Mouse (Mus musculus) fat pad, adult 2 months (tissue): ENCODE measurements around the gene Kcnj2.
A peak's percentile ranks its signal among the peaks of the same experiment; 100 is the strongest.

Experiments used
- DNase-seq: peaks from one replicate; pipeline ENCODE4 v3.0.0-alpha.2; 2011; ENCODE audit warnings: low read depth, low spot score; ENCODE audit errors: extremely low read depth

Kcnj2 gene

DNA sequence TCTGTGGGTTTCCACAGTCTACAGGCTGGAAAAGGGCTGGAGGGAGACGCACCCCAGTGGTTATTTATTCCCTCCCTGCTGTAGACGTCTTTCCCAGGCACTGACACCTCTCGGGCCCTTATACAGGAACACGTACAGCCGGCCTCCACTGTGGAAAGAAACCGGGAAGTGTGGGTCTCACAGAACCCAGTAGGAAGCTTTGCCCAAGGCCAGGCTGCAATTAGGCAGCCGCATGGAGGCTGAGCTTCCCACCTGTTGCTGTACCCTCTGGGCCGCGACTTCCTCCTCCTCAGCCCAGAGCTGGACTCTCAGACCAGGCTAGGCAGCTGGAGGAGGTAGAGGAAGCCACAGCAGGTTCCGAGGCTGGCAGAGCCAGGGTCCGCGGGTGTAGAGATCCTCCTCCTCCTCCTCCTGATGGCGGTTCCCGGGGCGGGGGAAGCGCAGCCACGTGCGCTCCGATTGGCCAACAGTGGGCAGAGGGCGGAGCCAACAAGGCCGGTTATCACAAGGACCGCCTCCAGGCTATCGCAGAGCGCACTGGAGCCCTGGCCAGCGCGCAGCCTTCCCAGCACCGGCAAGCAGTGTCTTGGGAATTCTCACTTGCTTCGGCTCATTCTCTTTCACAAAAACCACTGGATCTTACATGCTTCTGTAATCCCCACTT, at the start of gene Kcnj2:
TSS of gene Kcnj2 (plus strand) at position 530 of the 664 bp plus-strand sequence.
- DNase-seq: no peak

DNA sequence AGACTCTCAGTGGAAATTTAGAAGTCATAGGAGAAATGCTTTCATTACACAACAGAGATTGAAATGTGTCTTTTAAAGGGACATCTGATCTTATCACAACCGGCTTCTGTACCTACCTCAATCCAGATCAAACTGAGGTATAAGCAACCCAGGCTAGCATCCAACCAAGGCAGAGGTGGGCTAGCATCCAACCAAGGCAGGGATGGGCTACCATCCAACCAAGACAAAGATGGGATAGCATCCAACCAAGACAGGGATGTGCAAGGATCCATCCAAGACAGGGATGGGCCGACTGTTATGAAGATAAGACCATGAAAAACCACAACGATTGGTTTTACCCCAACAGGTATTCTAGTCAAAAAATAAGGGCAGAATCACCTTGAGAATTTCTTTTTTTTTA, 49.8 kb upstream of the Kcnj2 start:
- no peak for DNase-seq

DNA sequence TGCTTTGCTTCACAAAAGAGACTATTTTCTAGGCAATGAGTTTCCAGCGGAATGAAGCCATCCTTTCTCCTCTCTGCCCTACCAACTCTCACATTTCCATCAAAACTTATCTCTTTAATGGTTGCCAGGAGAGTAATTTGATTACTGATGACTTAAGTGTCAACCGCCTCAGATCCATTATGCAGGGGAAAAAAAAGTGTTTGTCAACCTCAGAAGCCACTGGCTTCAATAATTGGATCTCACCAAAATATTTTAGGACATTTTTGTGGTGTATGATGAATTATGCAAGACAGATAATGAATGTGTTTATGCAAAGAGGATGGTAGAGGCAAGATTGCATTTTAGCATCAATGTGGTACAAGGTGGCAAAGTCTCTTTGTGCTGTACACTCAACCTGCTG, 45.8 kb upstream of the Kcnj2 start:
- DNase-seq: no peak

DNA sequence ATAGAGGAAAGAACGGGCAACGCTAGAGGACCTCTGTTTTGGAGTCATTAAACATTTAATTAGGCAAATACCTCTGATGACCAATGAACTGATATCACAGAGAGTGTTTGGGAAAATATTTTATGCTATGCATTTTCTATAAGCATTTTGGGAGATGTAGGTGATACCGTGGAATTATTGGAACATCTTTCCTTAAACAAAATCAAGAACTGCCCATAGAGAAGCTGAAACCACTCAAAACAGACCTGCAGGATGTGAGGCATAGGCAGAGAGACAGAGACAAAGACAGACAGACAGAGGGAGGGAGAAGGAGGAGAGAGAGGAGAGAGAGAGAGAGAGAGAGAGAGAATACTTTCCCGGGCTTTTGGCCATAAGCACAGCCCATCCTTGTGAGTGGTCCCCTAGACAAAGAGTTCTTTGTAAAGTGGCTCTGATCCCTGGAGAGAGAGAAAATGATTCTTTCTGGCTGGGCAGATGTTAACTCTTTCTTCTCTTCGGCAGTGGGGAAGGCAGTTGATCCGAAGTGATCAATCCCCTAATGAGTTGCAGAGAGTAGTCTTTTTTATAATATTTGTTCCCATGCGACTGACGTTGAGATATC, 43.2 kb upstream of the Kcnj2 start:
- no peak for DNase-seq

DNA sequence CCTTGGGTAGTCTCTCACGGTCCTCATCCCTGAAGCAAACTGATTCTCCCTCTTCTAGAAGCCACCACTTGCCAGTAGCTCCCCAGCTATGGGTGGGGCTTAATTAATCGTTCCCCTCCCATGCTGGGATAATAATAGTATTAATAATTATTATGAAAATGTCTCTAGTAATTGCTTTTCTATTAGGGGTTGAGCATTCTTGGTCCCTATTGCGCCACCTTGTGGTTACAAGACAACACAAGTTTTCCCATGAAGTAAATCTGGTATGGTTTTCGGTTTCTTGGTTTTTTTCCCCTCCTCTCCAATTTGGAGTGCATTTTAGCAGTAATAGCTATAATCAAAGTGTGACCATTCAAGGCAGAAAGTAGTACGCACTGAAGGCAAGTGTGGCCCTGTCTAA, 23.8 kb upstream of the Kcnj2 start:
- no peak for DNase-seq

DNA sequence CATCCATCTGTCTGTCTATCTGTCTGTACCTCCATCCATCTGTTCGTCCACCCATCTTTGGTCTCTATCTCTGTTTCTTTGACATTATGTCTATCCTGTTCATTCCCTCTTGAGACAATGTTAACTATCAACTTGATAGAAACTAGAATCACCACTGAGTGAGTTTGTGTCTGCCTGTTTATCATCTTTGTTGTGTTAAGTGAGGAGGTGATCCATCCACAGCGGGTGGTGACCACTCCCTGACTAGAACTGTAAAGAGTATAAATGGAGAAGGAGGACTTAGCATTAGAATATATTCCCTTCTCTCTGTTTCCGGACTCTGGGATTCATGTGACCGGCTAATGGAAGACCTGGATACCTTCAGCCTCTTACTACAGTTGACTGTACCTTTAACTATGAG, 22.7 kb upstream of the Kcnj2 start:
- DNase-seq: no peak

DNA sequence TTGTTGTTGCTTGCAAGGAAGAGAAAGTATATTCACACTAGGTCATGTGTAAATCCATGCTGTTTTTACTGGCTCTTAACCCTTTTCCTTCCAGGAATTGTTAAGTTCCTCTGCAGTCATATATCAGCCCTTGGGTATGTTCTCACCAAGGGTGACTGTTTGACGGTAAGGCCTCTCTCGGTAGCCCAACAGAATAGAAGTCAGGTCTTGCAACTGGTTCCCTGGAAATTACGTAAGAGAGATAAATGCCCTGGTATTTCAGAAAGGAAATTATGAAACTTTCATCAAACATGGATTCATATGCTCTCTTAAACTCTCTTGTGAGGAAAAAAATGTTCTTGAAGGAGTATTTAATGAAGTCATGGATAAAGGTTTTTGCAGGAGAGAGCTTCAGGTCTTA, 11.7 kb upstream of the Kcnj2 start:
- DNase-seq: no peak

DNA sequence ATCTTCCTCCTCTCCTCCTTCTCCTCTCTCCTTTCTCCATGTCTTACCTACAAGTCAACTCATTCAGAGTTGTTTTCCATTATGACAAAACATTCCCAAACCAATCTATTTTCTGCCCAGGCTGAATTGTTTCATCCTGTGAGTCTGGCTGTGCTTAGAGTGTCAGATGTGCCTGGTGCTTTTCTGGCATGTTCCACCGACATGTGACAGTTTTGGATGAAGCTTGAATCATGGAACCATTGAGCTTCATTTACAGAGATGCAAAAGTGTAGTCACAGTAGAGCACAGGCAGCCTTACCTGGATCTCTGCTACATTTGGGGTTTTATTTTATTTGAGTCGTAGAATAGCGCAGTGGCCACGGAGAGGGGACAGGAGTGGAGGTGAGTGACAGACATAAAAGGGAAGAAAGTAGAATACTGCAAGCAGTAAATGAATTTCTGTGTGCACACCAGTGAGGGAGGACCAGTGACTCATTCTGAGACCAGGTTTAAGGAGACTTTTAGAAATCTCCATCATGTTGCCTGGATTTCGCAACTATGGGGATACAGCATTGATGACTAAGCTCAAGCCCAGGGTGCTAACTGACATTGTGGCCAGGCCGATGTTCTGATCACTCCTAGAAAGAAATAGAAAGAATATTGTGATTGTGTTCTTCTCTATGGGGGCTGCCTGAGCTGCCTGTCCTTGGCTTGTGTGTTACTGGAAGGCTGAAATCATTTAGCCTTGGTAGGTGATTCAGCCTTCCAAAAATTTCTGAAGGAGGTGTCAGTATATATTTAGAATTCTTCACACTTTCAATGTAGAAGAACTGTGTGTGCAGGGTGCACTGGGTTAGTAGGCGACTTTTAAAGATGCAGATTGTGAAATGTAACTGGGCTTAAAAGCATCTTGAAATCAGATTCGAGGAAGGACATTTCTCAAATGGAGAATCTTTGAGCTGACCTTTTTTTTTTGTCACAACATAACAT, 10.8 kb upstream of the Kcnj2 start:
- no peak for DNase-seq

DNA sequence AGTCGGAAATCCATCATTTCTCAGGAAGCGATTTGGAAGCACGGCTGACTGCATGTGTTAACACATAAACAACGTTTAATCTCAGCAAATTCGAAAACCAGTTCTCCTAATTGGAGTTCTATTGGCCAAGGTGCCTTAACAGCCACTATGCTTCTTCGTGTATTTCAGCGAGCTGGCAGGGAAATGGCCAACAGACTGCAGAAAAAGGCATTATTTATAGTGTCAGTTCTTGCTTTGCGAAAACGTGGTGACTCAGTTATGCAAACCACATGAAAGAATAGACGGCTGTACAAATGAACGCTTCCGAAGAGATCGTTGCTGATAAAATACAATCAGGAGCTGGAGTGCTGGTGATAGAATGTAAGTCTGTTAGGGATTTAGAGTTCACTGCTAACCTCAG, 9.9 kb upstream of the Kcnj2 start:
- DNase-seq: no peak

DNA sequence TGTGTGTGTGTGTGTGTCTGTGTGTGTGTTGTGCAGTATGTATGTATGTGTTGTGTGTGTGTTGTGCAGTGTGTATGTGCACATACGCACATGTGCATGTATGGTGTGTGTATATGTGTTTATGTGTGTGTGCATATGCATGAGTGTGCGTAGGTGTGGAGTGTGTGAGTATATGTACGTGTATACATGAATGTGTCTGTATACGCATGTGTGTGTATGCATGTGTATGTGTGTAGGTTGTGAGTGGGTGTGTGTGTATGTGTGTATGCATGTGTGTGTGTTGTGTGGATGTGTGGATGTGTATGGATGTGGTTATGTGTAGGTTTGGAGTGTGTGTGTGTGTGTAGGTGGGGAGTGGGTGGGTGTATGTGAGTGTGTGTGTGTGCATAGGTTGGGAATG, 8.5 kb upstream of the Kcnj2 start:
- DNase-seq: no peak

DNA sequence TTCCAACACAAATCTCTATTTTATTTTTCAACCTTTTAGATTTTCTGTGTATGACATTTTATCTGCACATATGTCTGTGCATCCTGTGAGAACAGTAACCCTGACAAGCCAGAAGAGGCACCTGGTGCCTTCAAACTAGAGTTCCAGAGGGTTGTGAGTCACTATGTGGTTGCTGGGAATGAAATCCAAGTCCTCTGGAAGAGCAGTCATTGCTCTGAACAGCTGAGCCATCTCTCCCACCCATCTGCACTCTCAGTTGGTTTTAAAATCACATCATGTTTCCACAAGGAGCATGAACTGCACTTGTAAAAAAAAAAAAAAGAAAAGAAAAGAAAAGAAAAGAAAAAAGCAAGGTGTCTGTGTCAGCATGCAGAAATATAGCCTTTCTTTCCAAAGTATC, 6.5 kb upstream of the Kcnj2 start:
- DNase-seq: no peak

DNA sequence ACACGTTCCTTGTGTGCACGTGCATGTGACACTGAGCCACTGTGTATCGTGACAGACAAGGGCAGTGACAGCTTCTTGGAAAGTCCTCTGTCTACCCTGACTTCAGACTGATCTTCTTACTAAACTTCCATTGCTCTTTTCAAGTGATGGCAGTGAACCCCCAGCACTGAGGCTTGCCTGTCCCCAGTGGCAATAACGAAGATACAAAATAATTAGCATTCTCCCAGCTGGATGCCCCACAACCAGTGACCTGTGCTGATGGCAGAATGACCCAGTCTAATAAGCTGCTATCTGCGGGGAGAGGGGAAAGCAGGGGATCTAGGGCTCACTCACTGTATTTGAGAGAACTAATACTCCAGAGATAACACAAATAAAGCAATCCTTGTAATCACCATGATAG, 5.7 kb upstream of the Kcnj2 start:
- DNase-seq: no peak

DNA sequence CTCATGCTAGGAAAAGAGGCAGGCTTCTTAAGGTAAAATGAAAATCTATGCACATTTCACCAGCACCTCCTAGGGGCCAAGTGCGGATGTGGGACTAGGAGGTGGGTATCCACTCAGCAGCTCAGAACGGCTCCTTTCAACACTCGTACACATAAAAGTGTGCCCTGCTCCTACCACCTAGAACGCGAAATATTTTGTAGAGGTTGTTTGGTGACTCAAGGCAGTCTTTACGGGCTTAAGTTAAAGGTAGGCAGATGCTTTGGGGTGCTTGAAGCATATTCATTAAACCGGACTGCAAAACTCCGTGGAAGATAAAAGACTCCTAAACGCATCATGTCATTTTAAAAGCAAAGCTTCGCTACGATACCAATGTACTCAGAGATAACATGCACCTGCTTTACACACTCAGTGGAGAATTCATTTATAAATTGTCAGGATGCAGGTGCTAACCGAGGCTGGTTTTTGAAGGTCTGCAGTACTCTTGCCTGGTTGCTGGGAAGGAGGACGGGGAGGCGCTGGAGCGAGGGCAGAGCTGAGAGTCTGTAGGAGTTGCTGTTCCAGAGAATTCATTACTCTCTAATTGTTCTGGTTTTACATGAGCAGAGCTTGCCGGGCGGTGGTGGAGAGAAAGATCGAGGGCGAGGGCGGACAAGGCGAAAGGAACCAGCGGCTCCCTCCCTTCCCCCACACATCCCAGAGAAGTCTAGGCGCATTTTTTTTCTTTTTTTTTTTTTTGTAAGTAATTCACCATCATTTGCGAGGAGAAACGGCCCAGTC, 1.0 kb upstream of the Kcnj2 start:
- no peak for DNase-seq

DNA sequence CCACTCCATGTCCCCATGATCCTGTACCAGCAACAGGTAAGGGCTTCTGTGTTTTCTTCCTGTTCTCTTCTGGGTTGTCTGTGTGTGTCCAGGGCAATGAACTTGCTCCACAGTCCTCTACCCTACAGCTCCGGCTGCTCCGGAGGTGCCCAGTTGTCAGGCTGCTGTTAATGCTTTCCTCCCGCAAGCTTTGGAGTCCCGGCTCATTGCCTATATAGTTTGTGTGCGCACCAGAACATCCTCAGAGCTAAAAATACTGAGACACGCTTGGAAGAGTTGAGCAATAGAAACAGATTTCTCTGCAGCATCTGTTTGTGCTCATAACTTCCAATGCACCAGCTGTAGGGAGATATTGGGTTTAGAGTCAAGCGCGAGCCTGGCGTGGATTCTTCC, 331 bp downstream of the Kcnj2 start:
- DNase-seq: no peak

DNA sequence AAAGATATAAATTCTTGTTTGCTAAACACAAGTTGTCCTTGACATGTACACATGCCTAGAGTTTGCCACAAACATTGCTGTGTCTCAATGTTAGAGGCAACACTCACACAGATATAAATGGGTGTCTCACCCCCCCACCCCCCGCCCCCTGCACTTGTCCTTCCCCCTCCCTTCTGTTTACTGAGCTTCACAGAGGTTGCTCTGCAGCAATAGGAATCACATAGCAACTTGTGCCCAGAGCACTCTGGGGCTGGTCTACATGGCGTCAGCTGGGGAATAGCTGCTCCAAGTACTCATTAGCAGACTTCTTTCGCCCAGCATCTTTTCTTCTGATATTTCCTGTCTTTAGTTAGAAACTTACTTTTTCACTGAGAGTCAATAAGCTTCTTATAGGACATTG, 1.8 kb downstream of the Kcnj2 start:
- no peak for DNase-seq

DNA sequence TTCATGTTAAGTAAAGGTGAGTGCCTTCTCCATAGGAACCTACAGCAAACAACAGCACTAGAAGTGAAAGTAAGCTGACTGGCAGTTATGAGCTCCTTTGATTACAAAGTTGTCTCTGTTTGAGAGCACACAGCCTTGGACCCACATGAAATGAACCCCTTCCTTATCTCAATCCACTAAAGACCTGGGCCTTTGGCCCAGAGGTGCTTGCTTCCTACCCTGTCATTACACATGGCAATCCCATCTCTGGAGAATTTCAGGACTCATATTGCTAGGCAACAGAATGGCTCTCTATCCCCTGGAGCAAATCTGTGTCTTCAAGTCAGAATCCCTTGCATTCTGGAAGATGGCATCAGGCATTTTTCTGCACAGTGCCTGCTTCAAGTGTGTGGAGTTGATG, 4.5 kb downstream of the Kcnj2 start:
- no peak for DNase-seq

DNA sequence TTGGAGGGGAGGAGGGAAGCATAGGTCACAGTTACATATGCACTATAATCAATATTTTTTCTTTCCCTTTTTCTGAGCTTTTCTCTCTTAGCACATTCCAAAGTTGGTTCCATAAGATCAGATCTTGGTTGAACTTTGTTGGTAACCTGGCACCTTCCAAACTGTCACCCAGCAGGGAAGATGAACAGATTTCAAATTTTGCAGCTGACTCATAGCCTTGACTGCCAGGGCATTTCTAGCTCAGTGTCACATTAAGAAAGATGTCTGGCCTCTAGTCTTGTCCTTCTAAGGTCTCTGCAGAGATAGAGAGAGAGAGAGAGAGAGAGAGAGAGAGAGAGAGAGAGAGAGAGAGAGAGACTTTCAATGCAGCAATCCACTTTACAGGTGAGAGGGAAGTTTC, 8.2 kb downstream of the Kcnj2 start:
- DNase-seq: no peak

DNA sequence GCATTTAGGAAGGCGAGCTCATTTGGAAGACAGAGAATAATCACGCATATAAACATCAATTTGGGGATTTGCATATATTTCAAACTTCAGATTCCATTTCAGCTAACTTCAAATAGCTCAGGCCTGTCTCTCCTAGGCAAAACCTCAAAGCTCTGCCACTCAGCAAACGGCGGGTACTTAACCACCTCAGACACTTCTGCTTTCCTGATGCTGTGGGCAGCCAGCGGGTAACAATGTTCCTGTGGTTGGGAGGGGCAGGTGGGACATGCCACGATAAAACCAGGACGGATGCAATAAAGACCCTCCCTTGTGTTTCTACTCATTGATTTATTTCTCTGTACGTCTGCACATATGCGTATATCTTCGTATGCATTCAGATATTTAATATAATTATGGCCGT, 12.1 kb downstream of the Kcnj2 start:
- DNase-seq: no peak

DNA sequence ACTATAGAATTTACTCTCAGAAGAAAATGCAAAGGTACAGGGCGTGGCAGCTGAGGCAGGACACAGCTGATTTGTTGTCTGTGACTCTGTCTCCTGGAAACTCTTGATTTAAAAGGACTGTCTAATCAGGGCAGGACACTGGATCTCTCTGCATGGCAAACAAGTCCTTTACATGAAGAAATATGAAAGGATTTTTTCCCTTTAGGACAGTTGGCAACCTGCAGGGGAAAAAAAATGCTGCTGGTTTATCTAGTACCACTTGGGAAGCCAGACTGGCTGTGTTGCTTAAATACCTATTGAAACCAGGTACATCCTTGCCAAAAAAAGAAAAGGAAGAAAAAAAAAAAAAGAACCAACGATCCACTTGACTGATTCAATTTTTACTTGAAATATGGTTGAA, 17.0 kb downstream of the Kcnj2 start:
- DNase-seq: peak; percentile 91

DNA sequence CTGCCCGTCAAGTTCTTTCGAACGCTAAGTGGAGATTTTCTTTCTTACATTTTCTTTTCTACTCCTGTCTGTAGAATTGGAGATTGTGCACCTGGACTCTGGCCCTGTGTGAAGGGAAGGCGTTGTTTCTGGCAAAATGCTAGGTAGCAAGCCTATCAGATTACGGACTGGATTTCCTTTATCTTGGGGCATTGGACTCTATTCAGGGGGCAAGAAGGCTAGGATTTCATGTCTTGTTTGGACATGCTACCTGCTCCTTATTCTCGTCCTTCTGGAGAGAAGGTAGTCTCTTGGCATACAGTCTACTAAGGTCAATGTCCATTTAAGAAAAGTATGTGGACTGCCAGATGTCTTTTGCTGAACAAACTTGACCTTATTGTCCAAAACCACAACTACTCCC, 21.0 kb downstream of the Kcnj2 start:
- no peak for DNase-seq

DNA sequence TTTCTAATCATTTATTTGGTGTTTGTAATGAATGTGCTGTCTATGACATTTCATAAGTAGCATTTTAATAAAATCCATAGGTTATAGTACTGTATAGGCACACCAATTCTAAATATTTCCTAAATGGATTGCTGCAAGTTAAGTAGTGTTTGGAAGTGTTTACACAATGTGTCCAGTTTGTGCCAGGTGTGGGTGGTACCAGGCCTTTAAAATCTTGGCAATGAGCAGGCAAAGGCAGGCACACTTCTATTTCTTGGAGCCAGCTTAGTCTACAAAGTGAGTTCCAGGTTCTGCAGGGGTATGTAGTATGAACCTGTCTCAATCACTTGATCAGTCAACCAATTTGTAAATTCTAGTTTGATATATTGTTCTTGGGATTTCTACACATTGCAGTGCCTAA, 22.3 kb downstream of the Kcnj2 start:
- peak; percentile 94 for DNase-seq
